Mouse (Mus musculus) left cerebral cortex, adult 18-20 months (tissue): ENCODE results near the gene Pth. TPM values are rescaled to one million over a fixed set of nuclear protein-coding genes. Genes with fewer than 3 reads are reported as not detected.
A peak's percentile ranks its signal among the peaks of the same experiment; 100 is the strongest.

Source experiments
- DNase-seq, 2 experiments: peaks; one replicate each; pipeline ENCODE4 v3.0.0; 2021 to 2022; ENCODE audit warnings: low spot score in 2 of 2, mixed read lengths in 1 of 2
- long read RNA-seq, 2 experiments: library from polyadenylated mRNA; stranded (forward); transcript quantifications; one replicate each; pipeline ENCODE4 v2.0.0; 2021
- total RNA-seq, 2 experiments: library from RNA; stranded (reverse); gene quantifications; 2 replicates each; pipeline ENCODE4 v1.2.3; 2021

Pth gene
- total RNA-seq, result not detected
- long read RNA-seq, experiment 1, result 0 reads
- long read RNA-seq, experiment 2, result 0 reads

DNA sequence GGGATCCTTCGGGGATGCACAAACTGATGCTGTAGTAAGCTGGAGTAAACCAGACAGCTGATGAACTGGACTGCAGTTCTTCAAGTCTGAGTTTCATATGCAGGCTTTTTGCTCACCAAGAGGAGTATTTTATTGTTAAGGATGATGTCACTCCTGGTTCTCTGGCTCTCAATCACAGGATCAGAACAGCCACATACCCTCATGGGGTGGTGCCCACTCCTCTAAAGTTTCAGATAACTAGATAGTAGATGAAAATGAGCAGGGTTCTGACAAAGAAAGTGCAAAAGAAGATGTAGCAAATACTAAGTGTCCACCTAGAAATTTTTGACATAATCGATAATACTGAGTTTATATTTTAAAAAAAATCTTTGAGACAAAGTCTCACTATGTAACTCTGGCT is at the start of gene Pth:
Gene Pth (minus strand): TSS at position 101 of the 400 bp plus-strand sequence.
- DNase-seq, result no peak

DNA sequence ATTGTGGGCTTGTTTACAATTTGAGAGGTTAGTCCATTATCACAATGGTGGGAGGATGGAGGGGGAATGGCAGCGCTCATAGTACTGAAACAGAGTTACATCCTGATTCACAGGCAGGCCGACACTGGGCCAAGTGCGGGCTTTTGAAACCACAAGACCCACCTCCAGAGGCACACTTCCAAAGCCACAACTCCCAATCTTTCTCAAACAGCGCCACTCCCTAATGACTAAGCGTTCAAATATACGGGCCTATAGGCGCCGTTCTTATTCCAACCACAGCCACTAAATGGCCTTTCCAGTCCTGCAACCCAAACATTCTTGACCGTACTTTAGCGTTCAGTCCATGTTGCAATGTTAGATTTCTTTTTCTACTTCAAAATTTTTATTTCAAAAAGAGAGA is 47.9 kb upstream of the Pth start:
- DNase-seq, result no peak

- peak; percentile 60 to 63 for DNase-seq
Observed at GRCm38 (mm10) chr7:113434286-113434685, 45.9 kb upstream of the Pth start.

DNA sequence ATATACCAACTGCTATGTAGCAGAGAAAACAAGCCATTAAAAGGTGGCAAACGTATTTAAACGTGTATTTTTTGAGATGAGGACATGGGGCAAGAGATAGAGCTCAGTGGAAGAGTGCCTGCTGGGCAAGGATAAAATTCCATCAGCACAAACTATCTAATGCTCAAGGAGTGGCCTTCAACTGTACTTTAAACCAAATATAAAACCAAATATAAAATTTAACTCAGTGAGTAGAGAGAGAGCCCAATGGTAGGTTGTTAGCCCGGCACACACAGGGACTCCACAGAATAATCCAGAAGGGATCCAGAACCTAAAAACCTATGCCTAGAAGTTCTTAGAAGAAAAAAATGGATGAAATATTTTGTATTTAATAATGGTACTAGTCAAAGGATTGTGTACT is 45.1 kb upstream of the Pth start:
- no peak for DNase-seq

GRCm38 (mm10) chr7:113432891-113433290 is 44.5 kb upstream of the Pth start:
- no peak for DNase-seq

DNA sequence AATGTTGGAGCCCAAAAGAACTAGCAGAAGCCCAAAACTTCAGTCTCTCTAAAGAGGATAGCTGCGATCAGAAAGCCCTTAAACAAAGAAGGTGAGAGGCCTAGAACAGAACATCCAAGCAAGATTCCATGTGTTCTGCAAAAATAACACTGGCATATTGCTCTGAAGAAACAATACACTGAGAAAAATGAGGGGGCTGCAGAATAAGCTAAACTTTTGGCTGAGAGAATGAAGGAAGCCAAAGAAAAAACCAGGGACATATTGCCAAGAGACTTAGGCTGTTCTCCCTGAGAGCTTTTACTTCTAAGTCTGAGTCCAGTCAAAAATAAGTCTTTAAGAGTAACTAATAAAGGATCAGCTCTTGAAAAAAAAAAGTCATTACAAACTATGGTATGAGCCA is 32.4 kb upstream of the Pth start:
- peak in 1 of 2 experiments; percentile 6 for DNase-seq

DNA sequence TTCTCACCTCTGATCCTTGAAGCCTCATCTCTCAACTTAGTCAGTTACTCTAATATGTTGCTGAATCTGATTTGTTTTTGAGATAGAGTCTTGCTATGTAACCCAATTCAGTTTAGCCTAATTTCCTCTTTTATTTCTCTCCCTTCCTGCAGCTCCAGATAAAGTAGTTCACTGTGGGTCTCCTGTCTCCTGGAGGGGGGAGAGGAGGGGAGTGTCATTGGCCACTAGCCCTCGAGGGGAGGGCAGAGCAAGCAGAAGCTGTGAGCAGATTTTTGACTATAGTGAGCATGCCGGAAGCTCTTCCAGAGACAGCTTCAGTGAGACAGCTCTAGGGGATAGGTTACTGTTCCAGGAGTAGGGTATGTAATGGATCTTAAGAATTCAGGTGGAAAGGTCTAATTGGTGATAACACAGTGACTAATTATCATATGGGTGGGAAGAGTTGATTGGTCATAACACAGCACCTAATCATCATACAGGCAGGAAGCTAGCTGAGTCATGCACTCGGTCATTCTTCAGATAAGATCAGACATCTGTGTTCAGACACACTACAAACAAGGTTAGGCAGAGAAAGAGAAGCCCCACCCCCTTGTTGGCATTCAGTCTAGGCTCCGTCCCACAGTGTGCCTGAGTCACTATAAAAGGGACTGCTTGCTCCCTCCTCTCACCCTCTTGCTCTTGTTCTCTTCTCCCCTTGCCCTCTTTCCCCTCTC is 30.9 kb upstream of the Pth start:
- DNase-seq, result no peak

- DNase-seq, result no peak
Observed at GRCm38 (mm10) chr7:113416536-113416935, 28.2 kb upstream of the Pth start.

DNA sequence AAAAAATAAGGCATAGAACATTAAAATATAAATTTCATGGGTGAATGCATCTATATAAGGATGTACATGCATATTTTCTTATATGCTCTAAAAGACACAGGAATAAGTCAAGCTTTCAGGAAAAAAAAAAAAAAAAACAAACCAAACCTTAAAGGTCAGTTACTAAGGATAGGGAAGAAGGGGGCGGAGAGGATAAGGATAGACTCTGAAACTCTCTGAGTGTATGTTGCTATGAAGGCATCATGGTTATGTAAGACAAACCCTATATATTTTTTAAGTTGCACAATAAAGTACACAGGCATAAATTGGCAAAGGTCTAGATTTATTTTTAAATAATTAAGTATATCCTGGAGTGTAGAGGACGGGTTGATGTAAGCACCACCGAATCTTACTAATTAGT is 26.9 kb upstream of the Pth start:
- DNase-seq, result no peak

GRCm38 (mm10) chr7:113408712-113409111 is 20.3 kb upstream of the Pth start:
- DNase-seq, result no peak

- peak in 1 of 2 experiments; percentile 26 for DNase-seq
Observed at GRCm38 (mm10) chr7:113398083-113398482, 9.7 kb upstream of the Pth start.

- DNase-seq, result no peak
Observed at GRCm38 (mm10) chr7:113396661-113397060, 8.3 kb upstream of the Pth start.

DNA sequence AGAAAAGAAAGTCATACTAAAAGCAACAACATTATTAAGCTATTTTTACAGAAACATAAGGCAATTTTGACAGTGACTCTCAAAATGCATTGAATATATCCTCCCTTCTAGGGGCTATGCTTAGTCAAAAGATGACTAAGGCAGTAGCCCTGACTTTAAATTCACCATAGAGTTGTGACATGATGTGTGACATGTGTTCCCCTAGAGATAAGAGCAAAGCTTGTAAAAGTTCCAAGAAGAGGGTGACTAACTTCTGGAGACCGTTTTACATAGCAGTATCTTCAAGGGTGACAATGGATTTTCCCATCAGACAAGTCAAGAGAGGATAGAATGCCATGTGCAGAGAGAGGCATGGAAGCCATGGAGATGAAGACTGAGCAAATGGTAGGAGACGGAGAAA is 3.2 kb upstream of the Pth start:
- DNase-seq, result no peak

DNA sequence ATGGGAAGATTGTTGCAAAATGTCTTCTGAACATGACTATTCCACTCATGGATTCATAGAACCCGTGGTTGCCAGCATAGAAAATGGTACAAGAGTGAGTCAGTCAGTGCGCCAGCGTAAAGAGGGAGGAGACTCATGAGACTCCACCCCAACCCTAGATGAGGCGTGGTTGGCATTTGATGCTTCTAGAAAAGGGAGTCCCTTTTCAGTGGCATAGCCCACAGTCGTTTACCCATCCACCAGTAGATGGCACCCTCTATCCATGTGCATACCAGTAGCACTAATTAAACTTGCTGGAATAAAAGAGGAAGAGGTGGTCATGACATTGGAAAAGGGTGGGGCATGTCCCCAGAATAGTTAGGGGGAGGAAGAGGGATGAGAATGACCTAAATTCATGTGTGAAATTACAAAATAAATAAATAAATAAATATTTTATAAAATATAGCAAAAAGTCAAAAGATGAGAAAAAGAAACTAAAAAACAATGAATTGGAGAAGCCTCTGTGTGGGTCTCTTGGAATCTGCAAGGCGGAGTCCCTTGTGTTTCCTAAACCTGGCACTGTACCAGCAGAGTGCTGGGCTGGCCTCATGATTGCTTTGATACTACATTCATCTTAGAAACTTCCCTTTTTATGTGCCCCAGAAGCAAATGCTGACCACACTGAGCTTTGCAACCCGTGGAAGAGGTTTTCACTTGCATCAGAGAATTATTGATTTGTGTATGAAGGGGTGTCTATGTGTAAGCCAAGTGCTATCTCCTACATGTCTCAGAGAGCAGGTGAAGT is 10.3 kb downstream of the Pth start:
- DNase-seq, result peak; percentile 56 to 68

DNA sequence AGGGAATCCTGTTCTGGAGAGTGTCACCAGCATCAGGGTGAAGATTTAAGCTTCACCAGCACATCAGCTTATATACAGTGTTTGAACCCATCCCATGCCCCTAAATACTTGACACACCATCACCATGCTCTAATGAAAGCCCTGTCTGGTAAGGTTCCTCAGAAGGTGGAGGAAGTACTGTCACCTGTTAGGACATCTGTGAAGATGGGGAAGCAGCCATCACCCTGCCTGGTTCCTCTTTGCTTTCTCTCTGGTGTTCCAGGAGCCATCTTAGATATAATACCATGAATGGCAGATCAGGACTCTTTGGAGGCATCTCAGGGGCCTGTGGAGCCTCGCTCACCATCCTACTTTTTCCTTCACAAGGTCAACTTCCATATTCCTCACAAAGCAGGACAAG is 15.7 kb downstream of the Pth start:
- no peak for DNase-seq

DNA sequence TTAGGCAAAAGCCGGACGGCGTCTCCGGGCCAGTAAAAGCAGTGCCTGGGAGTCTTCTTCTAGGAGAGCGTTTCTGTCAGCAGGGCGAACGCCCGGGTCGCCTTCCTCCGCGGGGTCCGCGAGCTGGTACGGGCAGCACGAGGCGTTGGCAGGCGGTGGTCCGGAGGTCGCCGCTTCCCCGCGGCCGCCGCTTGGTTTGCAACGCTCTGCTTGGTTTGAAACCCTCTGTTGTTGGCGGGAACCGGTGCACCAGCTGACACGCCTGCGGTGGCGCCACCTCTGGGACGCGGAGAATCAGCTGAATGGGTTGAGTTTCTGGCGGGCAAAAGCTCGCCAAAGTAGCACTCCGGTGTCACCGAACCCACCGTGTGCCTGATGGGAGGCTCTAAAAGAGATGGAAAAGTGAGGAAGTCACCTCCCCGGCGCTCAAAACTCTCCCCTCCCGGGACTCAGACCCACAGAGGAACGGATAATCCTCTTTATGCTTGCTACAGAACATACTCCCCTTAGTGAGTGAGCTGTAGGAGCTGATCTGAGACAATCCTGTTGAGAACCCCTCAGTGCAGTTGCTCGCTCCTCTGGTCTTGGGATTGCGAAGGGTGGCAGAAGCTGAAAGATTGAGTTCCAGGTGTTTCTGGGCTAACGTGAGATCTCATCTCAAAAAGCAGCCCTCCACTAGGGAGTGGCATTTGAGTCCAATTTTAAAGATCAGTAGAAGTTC is 18.6 kb downstream of the Pth start:
- peak; percentile 69 to 78 for DNase-seq

DNA sequence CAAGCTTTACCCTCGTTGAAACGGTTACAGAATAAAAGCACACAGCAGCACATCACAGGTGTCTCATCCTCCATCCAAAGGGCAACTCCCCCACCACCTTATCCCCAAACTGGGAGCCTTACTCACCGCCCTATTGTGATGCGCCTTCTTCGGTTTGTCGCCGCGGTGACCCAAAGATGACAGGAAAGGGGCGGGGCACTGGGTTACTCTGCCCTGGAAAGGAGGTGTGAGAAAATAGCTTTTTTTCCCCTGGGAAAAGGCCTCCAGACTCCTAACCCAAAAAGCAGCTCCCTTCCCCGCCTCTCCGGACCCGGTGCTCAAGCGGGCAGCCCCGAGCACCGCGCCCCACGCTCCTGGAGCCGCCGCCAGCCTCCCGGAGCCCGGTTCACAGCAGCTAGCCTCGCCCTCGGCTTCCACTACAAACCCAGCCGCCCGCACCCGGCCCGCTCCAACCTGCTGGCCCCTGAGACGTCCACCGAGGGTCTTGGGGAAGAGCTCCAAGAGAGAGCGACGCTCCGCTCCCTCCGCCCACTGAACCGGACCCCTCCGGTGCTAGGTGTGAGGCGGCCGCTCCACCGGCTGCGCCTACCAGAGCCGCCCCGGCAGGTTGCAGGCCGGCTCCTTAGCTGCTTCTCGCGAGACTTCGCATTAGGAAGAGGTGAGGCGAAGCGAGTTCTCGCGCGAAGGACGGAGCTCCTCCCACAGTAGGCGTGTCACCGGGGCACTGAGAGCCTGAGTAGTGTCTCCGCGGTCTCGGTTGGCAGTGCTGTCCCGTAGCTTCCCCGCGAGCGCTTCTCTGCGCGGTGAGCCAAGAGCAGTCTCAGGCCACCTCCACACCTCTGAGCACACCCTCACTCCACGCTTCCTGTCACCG is 19.4 kb downstream of the Pth start, which contains the start of gene Btbd10:
Gene Btbd10 (minus strand): TSS at position 647 of the 874 bp plus-strand sequence.
- DNase-seq, result peak; percentile 96 to 97

DNA sequence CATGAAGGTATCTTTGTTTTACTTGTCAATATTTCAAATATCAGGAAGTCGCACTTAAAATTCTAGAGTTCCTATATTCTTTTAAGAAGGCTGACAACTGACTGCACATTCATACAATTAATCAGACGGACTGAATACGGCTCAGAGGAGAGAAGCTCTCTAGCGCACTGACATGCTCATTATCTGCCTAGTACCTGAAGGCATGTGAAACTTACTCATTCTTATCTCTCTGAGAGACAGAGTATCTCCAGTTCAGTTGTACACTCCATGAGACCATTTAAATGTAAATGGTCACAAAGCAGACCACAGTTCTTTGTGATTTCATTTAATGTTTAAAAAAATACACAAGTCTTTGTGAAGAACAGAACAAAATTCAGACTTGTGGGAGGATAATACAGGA is 20.9 kb downstream of the Pth start:
- DNase-seq, result no peak

- no peak for DNase-seq
Observed at GRCm38 (mm10) chr7:113349089-113349488, 39.3 kb downstream of the Pth start.

DNA sequence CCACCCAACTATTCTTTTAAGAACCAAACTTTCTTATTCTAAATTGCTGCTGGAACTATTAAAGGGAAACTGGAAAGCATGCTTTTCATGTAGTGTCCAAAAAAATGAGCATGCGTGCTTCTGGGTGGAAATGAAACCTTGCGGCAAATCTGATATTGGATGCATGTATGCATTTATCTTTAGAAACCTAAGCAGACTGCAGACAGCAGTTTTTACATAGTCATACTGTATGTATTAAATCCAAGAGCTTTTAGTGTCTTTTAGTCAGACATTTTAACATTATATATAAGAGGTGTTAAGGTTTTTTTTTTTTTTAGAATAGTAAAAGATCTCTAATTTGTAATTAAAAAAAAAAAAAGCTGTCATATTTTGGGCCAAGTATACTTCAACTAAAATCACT is 40.7 kb downstream of the Pth start:
- DNase-seq, result no peak

DNA sequence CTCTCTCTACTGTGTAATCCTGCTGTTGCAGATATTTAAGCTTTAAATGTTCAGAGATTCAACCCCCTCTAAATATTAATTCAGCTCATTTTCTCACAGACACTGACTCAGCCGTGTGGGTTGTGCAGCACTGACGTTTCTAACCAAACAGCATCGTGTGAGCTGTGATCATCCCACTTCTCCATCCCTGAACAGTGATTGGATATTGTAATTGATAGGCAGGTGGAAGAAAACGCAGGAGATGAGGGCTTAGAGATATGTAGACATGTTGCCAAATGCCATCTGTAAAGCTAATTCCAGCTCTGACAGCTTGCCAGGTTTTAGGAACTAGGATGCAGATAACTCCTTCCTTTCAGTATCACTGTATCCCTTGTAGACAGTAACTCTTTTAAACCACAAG is 41.1 kb downstream of the Pth start:
- peak; percentile 61 to 77 for DNase-seq
